Mouse (Mus musculus) liver, embryonic 13.5 days (tissue): Measurements from ENCODE around the gene Qtrt1. TPM values are rescaled to one million over a fixed set of nuclear protein-coding genes. Genes with fewer than 3 reads are reported as not detected.

Source experiments
- ATAC-seq: fragments of 200-750 bp; cut with Nextera tagmentation; 2 replicates; pipeline ENCODE4 v1.8.0; 2017; ENCODE audit warnings: low read depth, mild to moderate bottlenecking, moderate number of reproducible peaks, moderate library complexity
- DNase-seq: peaks from one replicate; pipeline ENCODE4 v3.0.0; 2022
- H3K27ac ChIP-seq: fragments of 300-500 bp; sonication (generic); 2 replicates; pipeline ENCODE4 v1.5.1; 2015; ENCODE audit warnings: moderate library complexity, mild to moderate bottlenecking, inconsistent platforms
- H3K27me3 ChIP-seq: fragments of 300-500 bp; sonication (generic); 2 replicates; pipeline ENCODE4 v1.6.1; 2015; ENCODE audit warnings: mild to moderate bottlenecking, inconsistent platforms
- H3K36me3 ChIP-seq: fragments of 300-500 bp; sonication (generic); 2 replicates; pipeline ENCODE4 v1.6.1; 2015; ENCODE audit warnings: mild to moderate bottlenecking, inconsistent platforms
- H3K4me1 ChIP-seq: fragments of 300-500 bp; sonication (generic); replicated peaks from 2 replicates; pipeline ENCODE4 v1.6.1; 2015; ENCODE audit warnings: inconsistent platforms
- H3K4me2 ChIP-seq: fragments of 300-500 bp; sonication (generic); 2 replicates; pipeline ENCODE4 v1.6.1; 2015; ENCODE audit warnings: inconsistent platforms, mild to moderate bottlenecking, moderate library complexity
- H3K4me3 ChIP-seq: fragments of 300-500 bp; sonication (generic); replicated peaks from 2 replicates; pipeline ENCODE4 v1.5.1; 2015; ENCODE audit warnings: mild to moderate bottlenecking, inconsistent platforms
- H3K9ac ChIP-seq: fragments of 300-500 bp; sonication (generic); 2 replicates; pipeline ENCODE4 v1.6.1; 2015; ENCODE audit warnings: mild to moderate bottlenecking, inconsistent platforms
- H3K9me3 ChIP-seq: fragments of 300-500 bp; sonication (generic); replicated peaks from 2 replicates; pipeline ENCODE4 v1.6.1; 2016; ENCODE audit warnings: inconsistent platforms
- WGBS: fragments of 180-500 bp; shearing (Covaris S2); methylation state at CpG from one replicate; pipeline ENCODE4 v1.1.7; 2015; ENCODE audit not compliant: insufficient replicate concordance; 5-methylcytosine and 5-hydroxymethylcytosine counted together
- polyA plus RNA-seq: library from polyadenylated mRNA; unstranded; fragments of >200 nt; fragmentation: Nextera tagmentation; extraction: Ambion mirVana; gene quantifications from 2 replicates; pipeline ENCODE4 v1.2.1, GENCODE M21; 2015

Gene Qtrt1
- polyA plus RNA-seq, 1 experiment from 2014 or later, result 28.6 TPM

DNA sequence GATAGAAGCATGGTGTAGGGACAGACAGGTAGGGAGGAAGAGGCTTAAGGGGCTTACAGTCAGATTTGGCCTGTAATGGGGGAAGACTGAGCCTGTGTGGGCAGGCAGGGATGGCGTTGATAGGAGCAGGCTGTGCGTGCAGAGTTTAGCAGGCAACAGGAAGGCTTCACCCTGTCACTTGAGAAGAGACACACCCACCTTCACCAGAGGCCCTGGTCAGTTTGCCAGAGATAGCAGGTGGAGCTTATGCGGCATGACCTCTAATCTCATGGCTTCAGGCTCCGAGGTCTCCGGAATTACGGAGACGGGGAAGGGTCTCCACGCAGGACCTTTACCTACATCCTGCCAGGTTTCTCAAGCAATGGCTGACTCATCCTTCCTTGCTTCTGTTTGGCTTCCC, 40.2 kb downstream of the Qtrt1 start:
- Histone ChIP-seq H3K9me3 (no peaks in the 10 kb centered on the region), H3K4me2 (peak overlapping the region; percentile 43), H3K4me3 (no peak overlapping the region), H3K9ac (peak overlapping the region; percentile 55; the same call in 1 of the 2 replicates), H3K27me3 (no peaks in the 10 kb centered on the region), H3K27ac (peak overlapping the region; percentile 66), H3K36me3 (peaks cover 25% of the 10 kb centered on the region), H3K4me1 (peaks cover 88% of the 10 kb centered on the region)
- 10% methylated on average over 8 of the region's 8 CpGs for WGBS
- DNase-seq (peak; percentile 40), ATAC-seq (peak; percentile 76)

DNA sequence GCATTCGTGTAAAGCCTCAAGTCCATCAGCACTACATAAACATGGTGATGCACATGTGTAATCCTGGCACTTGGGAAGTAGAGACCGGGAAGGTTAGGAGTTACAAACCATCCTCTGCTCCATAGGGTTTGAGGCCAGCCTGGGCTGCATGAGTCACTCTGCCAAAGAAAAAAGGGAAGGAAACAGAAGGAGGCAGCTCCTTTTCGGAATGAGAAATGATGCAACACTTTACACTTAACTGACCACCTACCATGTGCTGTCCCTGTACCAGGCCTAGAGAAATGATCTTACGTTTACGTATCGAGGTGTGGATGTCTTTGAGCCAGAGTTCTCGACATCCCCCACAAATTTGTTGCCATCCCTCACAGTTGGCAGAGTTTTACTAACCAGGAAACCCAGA, 41.4 kb downstream of the Qtrt1 start:
- 59% methylated on average over 7 of the region's 7 CpGs for WGBS
- H3K27ac ChIP-seq, result peak overlapping the region; percentile 66
- H3K36me3 ChIP-seq, result peaks cover 20% of the 10 kb centered on the region
- peaks cover 86% of the 10 kb centered on the region for H3K4me1 ChIP-seq
- H3K4me2 ChIP-seq, result no peak overlapping the region
- H3K9me3 ChIP-seq, result no peaks in the 10 kb centered on the region
- ATAC-seq, result no peak
- H3K27me3 ChIP-seq, result no peaks in the 10 kb centered on the region
- H3K4me3 ChIP-seq, result no peak overlapping the region
- DNase-seq, result no peak
- no peak overlapping the region for H3K9ac ChIP-seq

GRCm38 (mm10) chr9:21453459-21453858, 41.8 kb downstream of the Qtrt1 start:
- ATAC-seq, result no peak
- H3K4me1 ChIP-seq, result peaks cover 82% of the 10 kb centered on the region

DNA sequence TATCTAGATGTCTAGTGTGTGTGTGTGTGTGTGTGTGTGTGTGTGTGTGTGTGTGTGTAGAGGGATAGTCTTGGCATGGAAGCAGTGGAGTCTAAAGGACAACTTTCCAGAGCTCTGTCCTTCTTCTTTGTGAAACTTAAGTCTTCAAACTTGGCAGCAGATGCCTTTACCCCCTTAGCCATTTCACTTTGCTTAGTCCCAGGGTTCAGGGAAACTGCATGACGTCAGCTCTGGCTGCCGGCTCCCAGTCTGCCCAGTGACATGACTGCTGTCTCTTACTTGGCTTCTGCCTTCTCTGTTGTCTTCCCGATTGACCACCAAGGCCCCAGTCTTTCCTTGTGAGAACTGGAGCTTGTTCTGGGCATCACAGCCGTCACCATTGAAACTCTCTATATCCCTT, 42.9 kb downstream of the Qtrt1 start:
- Histone ChIP-seq H3K4me2 (no peak overlapping the region), H3K27ac (no peak overlapping the region), H3K36me3 (peaks cover 27% of the 10 kb centered on the region), H3K27me3 (no peaks in the 10 kb centered on the region), H3K4me1 (peaks cover 71% of the 10 kb centered on the region), H3K4me3 (no peak overlapping the region), H3K9me3 (no peaks in the 10 kb centered on the region), H3K9ac (no peak overlapping the region)
- no peak for DNase-seq
- WGBS, result 68% methylated on average over 4 of the region's 4 CpGs
- no peak for ATAC-seq

More at GRCm38 (mm10) chr9:21453459-21453858, 41.8 kb downstream of the Qtrt1 start:
- Histone ChIP-seq H3K9ac (no peak overlapping the region), H3K36me3 (peaks cover 24% of the 10 kb centered on the region), H3K9me3 (no peaks in the 10 kb centered on the region), H3K27me3 (no peaks in the 10 kb centered on the region), H3K27ac (peak overlapping the region; percentile 24; the same call in 1 of the 2 replicates), H3K4me2 (no peak overlapping the region), H3K4me3 (no peak overlapping the region)
- 58% methylated on average over 2 of the region's 2 CpGs for WGBS
- no peak for DNase-seq

- H3K4me3 ChIP-seq, result no peak overlapping the region
- peaks cover 27% of the 10 kb centered on the region for H3K36me3 ChIP-seq
- H3K4me1 ChIP-seq, result peaks cover 66% of the 10 kb centered on the region
- H3K9ac ChIP-seq, result no peak overlapping the region
- no peaks in the 10 kb centered on the region for H3K9me3 ChIP-seq
- H3K27me3 ChIP-seq, result no peaks in the 10 kb centered on the region
- ATAC-seq, result no peak
- no peak overlapping the region for H3K4me2 ChIP-seq
- no peak overlapping the region for H3K27ac ChIP-seq
- DNase-seq, result no peak
- 49% methylated on average over 4 of the region's 4 CpGs for WGBS
Measured at GRCm38 (mm10) chr9:21455103-21455770, 43.6 kb downstream of the Qtrt1 start.

DNA sequence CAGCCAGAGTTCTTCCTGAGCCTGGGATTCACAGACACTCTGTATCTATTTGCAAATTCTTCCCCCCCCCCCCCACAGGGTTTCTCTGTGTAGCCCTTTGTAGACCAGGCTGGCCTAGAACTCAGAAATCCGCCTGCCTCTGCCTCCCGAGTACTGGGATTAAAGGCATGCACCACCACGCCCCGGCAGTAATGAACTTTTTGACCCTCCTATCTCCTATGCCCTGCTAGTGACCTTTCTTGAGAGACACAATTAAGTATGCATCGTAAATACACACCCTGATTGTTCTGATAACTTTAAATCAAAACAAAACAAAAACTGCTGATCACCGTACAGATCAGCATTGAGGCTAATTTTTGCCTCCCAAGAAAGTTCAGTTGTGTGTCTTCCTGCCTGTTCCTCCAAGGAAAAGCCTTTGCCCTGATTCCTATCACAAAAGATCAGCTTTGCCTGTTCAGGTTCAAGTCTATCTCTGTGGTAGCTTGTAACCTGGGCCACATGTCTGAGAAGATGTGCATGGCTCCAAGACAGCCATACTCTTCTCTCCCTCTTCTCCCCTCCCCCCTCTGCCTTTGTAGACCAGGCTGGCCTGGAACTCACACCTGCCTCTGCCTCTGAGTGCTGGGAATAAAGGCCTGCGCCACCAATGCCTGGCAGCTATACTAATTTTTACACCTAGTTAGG, 44.8 kb downstream of the Qtrt1 start:
- ATAC-seq (no peak), DNase-seq (no peak)
- no peaks in the 10 kb centered on the region for H3K9me3 ChIP-seq
- H3K36me3 ChIP-seq, result peaks cover 36% of the 10 kb centered on the region
- H3K4me2 ChIP-seq, result no peak overlapping the region
- peaks cover 62% of the 10 kb centered on the region for H3K4me1 ChIP-seq
- no peak overlapping the region for H3K4me3 ChIP-seq
- WGBS, result 74% methylated on average over 7 of the region's 7 CpGs
- no peaks in the 10 kb centered on the region for H3K27me3 ChIP-seq
- no peak overlapping the region for H3K9ac ChIP-seq
- 0 out of 2 replicates have a peak overlapping the region, but pooled peaks have one; percentile 29 for H3K27ac ChIP-seq

DNA sequence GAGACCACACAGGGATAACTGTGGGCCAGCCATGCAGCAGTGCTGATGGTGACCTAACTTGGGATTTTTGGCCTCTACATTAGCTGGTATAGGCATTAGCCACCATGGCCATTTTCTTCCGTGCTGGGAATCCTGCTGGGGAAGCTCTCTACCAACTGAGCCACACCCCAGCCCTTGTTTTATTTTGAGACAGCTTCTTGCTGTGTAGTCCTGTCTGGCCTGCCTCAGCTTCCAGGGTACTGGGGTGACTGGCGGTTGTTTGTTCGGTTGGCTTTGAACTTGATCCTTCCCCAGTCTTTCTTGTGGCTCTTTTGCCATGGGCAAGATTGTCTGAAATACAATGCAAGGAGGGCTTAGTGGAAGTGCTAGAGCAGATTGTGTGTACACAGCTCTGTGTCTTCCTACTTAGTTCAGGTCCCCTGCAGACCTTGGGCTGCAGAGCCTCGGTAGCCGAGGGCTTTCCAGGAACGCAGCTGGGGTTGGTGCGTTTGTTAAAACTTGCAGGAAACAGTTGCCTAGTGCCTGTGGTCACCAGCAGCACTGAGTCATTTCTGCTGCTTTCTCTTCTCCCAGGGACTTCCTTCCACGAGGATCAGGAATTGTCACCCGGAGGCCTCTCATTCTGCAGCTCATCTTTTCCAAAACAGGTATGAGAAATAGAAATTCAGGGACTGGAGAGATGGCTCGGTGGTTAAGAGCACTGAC, 45.4 kb downstream of the Qtrt1 start:
- Histone ChIP-seq H3K4me2 (no peak overlapping the region), H3K4me3 (no peak overlapping the region), H3K9me3 (no peaks in the 10 kb centered on the region), H3K27me3 (no peaks in the 10 kb centered on the region), H3K27ac (peak overlapping the region; percentile 29; the same call in 1 of the 2 replicates), H3K4me1 (peaks cover 62% of the 10 kb centered on the region), H3K9ac (no peak overlapping the region), H3K36me3 (peaks cover 43% of the 10 kb centered on the region)
- ATAC-seq (no peak), DNase-seq (no peak)
- WGBS, result 54% methylated on average over 10 of the region's 10 CpGs

DNA sequence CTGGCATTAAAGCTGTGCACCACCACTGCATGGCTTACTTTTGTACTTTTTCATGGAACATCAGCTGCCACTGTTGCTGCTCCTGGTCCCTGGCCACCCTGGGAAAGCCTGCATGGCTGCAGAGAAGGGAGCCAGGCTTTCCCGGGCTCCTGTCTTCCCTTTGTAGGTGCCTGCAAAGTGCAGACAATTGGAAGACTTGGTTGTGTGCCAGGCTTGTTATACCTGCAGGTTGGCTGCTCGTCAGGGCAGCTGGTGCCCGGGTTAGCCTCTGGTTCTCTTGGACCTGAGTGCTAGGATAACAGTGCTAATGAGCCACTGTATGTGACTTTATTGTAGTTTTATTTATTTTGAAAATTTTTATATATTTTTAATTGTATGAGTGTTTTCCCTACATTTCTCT, 47.2 kb downstream of the Qtrt1 start:
- DNase-seq, result no peak
- H3K4me1 ChIP-seq, result peaks cover 63% of the 10 kb centered on the region
- ATAC-seq, result no peak
- no peaks in the 10 kb centered on the region for H3K27me3 ChIP-seq
- peaks cover 48% of the 10 kb centered on the region for H3K36me3 ChIP-seq
- 89% methylated on average over 3 of the region's 3 CpGs for WGBS
- H3K9ac ChIP-seq, result no peak overlapping the region
- H3K4me2 ChIP-seq, result no peak overlapping the region
- H3K27ac ChIP-seq, result no peak overlapping the region
- H3K4me3 ChIP-seq, result no peak overlapping the region
- no peaks in the 10 kb centered on the region for H3K9me3 ChIP-seq

DNA sequence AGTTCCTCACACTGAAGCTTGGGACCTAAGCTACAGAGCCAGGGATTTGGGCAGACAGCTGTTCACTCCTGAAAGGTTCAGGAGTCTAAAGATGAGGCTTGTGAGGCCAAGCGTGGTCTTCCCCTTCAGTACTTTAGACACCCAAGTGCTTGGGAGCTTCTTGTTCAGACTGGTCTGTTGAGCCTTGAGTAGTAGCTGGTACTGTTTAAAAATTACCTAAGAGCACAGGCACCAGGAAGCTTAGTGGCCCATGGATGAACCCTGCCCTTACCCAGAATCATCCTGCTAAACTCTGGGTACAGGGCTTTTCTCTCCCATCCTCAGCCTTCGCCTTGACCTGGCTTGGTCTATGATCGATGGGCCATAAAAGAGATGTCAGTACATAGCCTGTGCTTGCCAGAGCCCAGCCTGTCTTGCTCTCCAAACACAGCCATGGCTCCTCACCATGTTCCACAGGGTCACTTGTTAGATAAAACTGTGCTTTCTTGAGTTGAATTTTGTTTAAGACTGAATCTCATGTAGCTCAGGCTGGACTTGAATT, 48.8 kb downstream of the Qtrt1 start:
- Histone ChIP-seq H3K27me3 (no peaks in the 10 kb centered on the region), H3K4me2 (no peak overlapping the region), H3K9ac (no peak overlapping the region), H3K36me3 (peaks cover 63% of the 10 kb centered on the region), H3K9me3 (no peaks in the 10 kb centered on the region), H3K4me3 (no peak overlapping the region), H3K4me1 (peaks cover 52% of the 10 kb centered on the region), H3K27ac (no peak overlapping the region)
- WGBS, result 88% methylated on average over 3 of the region's 3 CpGs
- DNase-seq (no peak), ATAC-seq (no peak)

DNA sequence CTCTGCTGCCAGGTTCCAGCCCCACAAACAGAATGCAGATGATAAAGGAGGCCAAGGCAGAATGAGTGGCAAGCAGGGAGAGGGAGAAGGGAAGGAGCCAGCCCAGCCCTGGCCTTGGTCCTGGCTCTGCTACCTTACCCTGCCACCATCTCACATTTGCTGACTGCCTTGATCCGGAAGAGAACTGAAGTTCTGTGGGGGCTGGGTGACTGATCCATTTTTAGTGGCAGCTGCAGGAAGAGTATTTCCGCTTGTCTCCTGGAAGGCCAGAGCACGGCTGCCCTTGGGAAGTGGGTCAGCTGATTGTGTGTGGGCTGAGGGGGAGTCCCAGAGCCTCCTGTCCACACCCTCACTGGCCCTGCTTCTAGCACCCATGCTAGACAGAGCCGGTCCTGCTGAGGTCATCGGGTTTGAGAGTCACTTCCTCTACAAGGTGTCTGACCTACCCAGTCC, 51.5 kb downstream of the Qtrt1 start:
- peak; percentile 55 for ATAC-seq
- Histone ChIP-seq H3K27ac (peak overlapping the region; percentile 14; the same call in 1 of the 2 replicates), H3K4me1 (peaks cover 37% of the 10 kb centered on the region), H3K4me3 (no peak overlapping the region), H3K9me3 (no peaks in the 10 kb centered on the region), H3K36me3 (peaks cover 79% of the 10 kb centered on the region), H3K27me3 (no peaks in the 10 kb centered on the region), H3K9ac (no peak overlapping the region), H3K4me2 (no peak overlapping the region)
- 29% methylated on average over 5 of the region's 5 CpGs for WGBS
- no peak for DNase-seq
